Mouse (Mus musculus): ENCODE measurements around the gene Gm3139. TPM values are rescaled to one million over a fixed set of nuclear protein-coding genes. Genes with fewer than 3 reads are reported as not detected.
"Not testable (repeated sequence)": the region's sequence is repeated elsewhere in the genome, so short reads cannot be mapped to it uniquely, and the experiment has no call there.

Gm3139 gene
- total RNA-seq (2015; ENCODE audit: low replicate concordance) (not detected in 2 replicates), total RNA-seq (2017; ENCODE audit: low replicate concordance) (not detected in 2 replicates)

GRCm38 (mm10) chr5:94525987-94526386, at the start of gene Gm3139:
Gm3139 (plus strand) TSS chr5:94526287.
- not testable (repeated sequence) for ATAC-seq (replicated peaks; ENCODE audit: low FRiP score, poor library complexity, severe bottlenecking)

Other genes starting within 250 kb of the Gm3139 start
- not detected in 2 replicates for gene A430089I19Rik, start 219.5 kb upstream of the Gm3139 start, total RNA-seq (2015; ENCODE audit: low replicate concordance)
- gene A430089I19Rik, start 219.5 kb upstream of the Gm3139 start, total RNA-seq (2017; ENCODE audit: low replicate concordance): not detected in 2 replicates
- gene Gm6502, start 211.9 kb upstream of the Gm3139 start, total RNA-seq (2015; ENCODE audit: low replicate concordance): not detected in 2 replicates
- gene Gm6502, start 211.9 kb upstream of the Gm3139 start, total RNA-seq (2017; ENCODE audit: low replicate concordance): not detected in 2 replicates
- gene AA792892, start 186.5 kb upstream of the Gm3139 start, total RNA-seq (2015; ENCODE audit: low replicate concordance): not detected in 2 replicates
- not detected in 2 replicates for gene AA792892, start 186.5 kb upstream of the Gm3139 start, total RNA-seq (2017; ENCODE audit: low replicate concordance)
- not detected in 2 replicates for gene Gm7682, start 80.5 kb upstream of the Gm3139 start, total RNA-seq (2015; ENCODE audit: low replicate concordance)
- not detected in 2 replicates for gene Gm7682, start 80.5 kb upstream of the Gm3139 start, total RNA-seq (2017; ENCODE audit: low replicate concordance)
- gene Gm3147, start 90.1 kb downstream of the Gm3139 start, total RNA-seq (2015; ENCODE audit: low replicate concordance): not detected in 2 replicates
- gene Gm3147, start 90.1 kb downstream of the Gm3139 start, total RNA-seq (2017; ENCODE audit: low replicate concordance): not detected in 2 replicates
- gene Gm6509, start 97.7 kb downstream of the Gm3139 start, total RNA-seq (2015; ENCODE audit: low replicate concordance): not detected in 2 replicates
- not detected in 2 replicates for gene Gm6509, start 97.7 kb downstream of the Gm3139 start, total RNA-seq (2017; ENCODE audit: low replicate concordance)
- not detected in 2 replicates for gene Gm6205, start 122.1 kb downstream of the Gm3139 start, total RNA-seq (2015; ENCODE audit: low replicate concordance)
- gene Gm6205, start 122.1 kb downstream of the Gm3139 start, total RNA-seq (2017; ENCODE audit: low replicate concordance): not detected in 2 replicates